Mouse (Mus musculus) MEL (cell line): ENCODE results near the gene Dnah7c. TPM values are rescaled to one million over a fixed set of nuclear protein-coding genes. Genes with fewer than 3 reads are reported as not detected.
A peak's percentile ranks its signal among the peaks of the same experiment; 100 is the strongest.

Experiments used
- DNase-seq: peaks from one replicate; pipeline ENCODE4 v3.0.0; 2011; ENCODE audit warnings: low read depth, low spot score
- H3K27ac ChIP-seq: 2 replicates; pipeline ENCODE4 v1.5.1; 2012; ENCODE audit warnings: low read depth, mild to moderate bottlenecking, control low read depth, low read length, moderate library complexity; ENCODE audit not compliant: control insufficient read depth
- H3K27me3 ChIP-seq, 2 experiments: fragments of 150-350 bp in 1 of 2; sonication (generic) in 1 of 2; 2 replicates each; pipeline ENCODE4 v1.6.1; 2012; ENCODE audit warnings: low read length in 2 of 2, mild to moderate bottlenecking in 2 of 2, improper control_type of control experiment in 1 of 2, moderate library complexity in 1 of 2; ENCODE audit not compliant: insufficient read depth in 2 of 2, control insufficient read depth in 1 of 2
- H3K36me3 ChIP-seq, 2 experiments: 2 replicates each; pipeline ENCODE4 v1.6.1; 2012 to 2014; ENCODE audit warnings: low read length in 2 of 2, improper control_type of control experiment in 1 of 2, inconsistent platforms in 1 of 2, mild to moderate bottlenecking in 1 of 2; ENCODE audit not compliant: insufficient read depth in 2 of 2, control insufficient read depth in 1 of 2
- H3K4me1 ChIP-seq, 2 experiments: fragments of 150-350 bp in 1 of 2; sonication (generic) in 1 of 2; 2 replicates each; pipeline ENCODE4 v1.6.1; 2012; ENCODE audit warnings: low read length in 2 of 2, improper control_type of control experiment in 1 of 2, mild to moderate bottlenecking in 1 of 2; ENCODE audit not compliant: insufficient read depth in 2 of 2, control insufficient read depth in 1 of 2
- H3K4me3 ChIP-seq, 2 experiments: fragments of 150-350 bp in 1 of 2; sonication (generic) in 1 of 2; 2 replicates each; pipeline ENCODE4 v1.5.1; 2012; ENCODE audit warnings: low read depth in 2 of 2, low read length in 2 of 2, mild to moderate bottlenecking in 2 of 2, moderate library complexity in 2 of 2, control low read depth in 1 of 2, improper control_type of control experiment in 1 of 2; ENCODE audit not compliant: control insufficient read depth in 1 of 2, insufficient read depth in 1 of 2
- H3K79me2 ChIP-seq: 2 replicates; pipeline ENCODE4 v1.6.1; 2012; ENCODE audit warnings: mild to moderate bottlenecking, low read length, moderate library complexity; ENCODE audit not compliant: control insufficient read depth, poor library complexity, insufficient read depth
- H3K9ac ChIP-seq: 2 replicates; pipeline ENCODE4 v1.6.1; 2012; ENCODE audit warnings: low read depth, mild to moderate bottlenecking, control low read depth, low read length, moderate library complexity; ENCODE audit not compliant: control insufficient read depth, poor library complexity, severe bottlenecking
- H3K9me3 ChIP-seq: fragments of 150-350 bp; sonication (generic); replicated peaks from 2 replicates; pipeline ENCODE4 v1.6.1; 2012; ENCODE audit warnings: mild to moderate bottlenecking, low read length, improper control_type of control experiment, moderate library complexity; ENCODE audit not compliant: insufficient read depth
- BHLHE40 ChIP-seq: IDR thresholded peaks from 2 replicates; pipeline ENCODE4 v1.6.1; 2012; ENCODE audit warnings: low read depth, mild to moderate bottlenecking, inconsistent platforms, low read length, improper control_type of control experiment, borderline replicate concordance
- E2F4 ChIP-seq: IDR thresholded peaks from 2 replicates; pipeline ENCODE4 v1.6.1; 2011; ENCODE audit warnings: low read depth, low read length, improper control_type of control experiment, borderline replicate concordance
- EP300 ChIP-seq, 2 experiments: IDR thresholded peaks; 2 replicates each; pipeline ENCODE4 v1.6.1; 2011; ENCODE audit warnings: improper control_type of control experiment in 2 of 2, low read length in 2 of 2, low read depth in 1 of 2, mild to moderate bottlenecking in 1 of 2
- ETS1 ChIP-seq: IDR thresholded peaks from 2 replicates; pipeline ENCODE4 v1.6.1; 2012; ENCODE audit warnings: low read depth, mild to moderate bottlenecking, inconsistent platforms, low read length, improper control_type of control experiment, moderate library complexity
- GABPA ChIP-seq: IDR thresholded peaks from 2 replicates; pipeline ENCODE4 v1.6.1; 2012; ENCODE audit warnings: low read depth, mild to moderate bottlenecking, inconsistent platforms, low read length, improper control_type of control experiment, moderate library complexity
- GATA1 ChIP-seq: IDR thresholded peaks from 2 replicates; pipeline ENCODE4 v1.6.1; 2011; ENCODE audit warnings: low read depth, low read length, improper control_type of control experiment
- MAX ChIP-seq: IDR thresholded peaks from 2 replicates; pipeline ENCODE4 v1.6.1; 2011; ENCODE audit warnings: low read length, improper control_type of control experiment
- MEF2A ChIP-seq: IDR thresholded peaks from 2 replicates; pipeline ENCODE4 v1.6.1; 2014; ENCODE audit warnings: low read depth, mild to moderate bottlenecking, inconsistent platforms, low read length, improper control_type of control experiment; ENCODE audit not compliant: poor library complexity, insufficient replicate concordance, severe bottlenecking; ENCODE audit errors: extremely low read depth
- MXI1 ChIP-seq: IDR thresholded peaks from 2 replicates; pipeline ENCODE4 v1.6.1; 2011; ENCODE audit warnings: mild to moderate bottlenecking, low read depth, low read length, improper control_type of control experiment
- POLR2A ChIP-seq, 2 experiments: IDR thresholded peaks; 2 replicates each; pipeline ENCODE4 v1.6.1; 2011 to 2012; ENCODE audit warnings: low read length in 2 of 2, mild to moderate bottlenecking in 2 of 2, control low read depth in 1 of 2, improper control_type of control experiment in 1 of 2, low read depth in 1 of 2, moderate library complexity in 1 of 2; ENCODE audit not compliant: control insufficient read depth in 1 of 2, insufficient read depth in 1 of 2, poor library complexity in 1 of 2
- POLR2AphosphoS5 ChIP-seq: IDR thresholded peaks from 2 replicates; pipeline ENCODE4 v1.6.1; 2012; ENCODE audit warnings: low read depth, borderline replicate concordance, mild to moderate bottlenecking, inconsistent platforms, low read length, moderate library complexity, mixed read lengths
- SIN3A ChIP-seq: IDR thresholded peaks from 2 replicates; pipeline ENCODE4 v1.6.1; 2012; ENCODE audit warnings: low read length, improper control_type of control experiment, inconsistent platforms
- TBP ChIP-seq: IDR thresholded peaks from 2 replicates; pipeline ENCODE4 v1.8.0; 2011; ENCODE audit warnings: low read depth, low read length, improper control_type of control experiment
- USF1 ChIP-seq: IDR thresholded peaks from 2 replicates; pipeline ENCODE4 v1.6.1; 2014; ENCODE audit warnings: low read depth, mild to moderate bottlenecking, inconsistent platforms, low read length, improper control_type of control experiment, moderate library complexity
- USF2 ChIP-seq, 2 experiments: IDR thresholded peaks; 2 replicates each; pipeline ENCODE4 v1.6.1; 2011 to 2012; ENCODE audit warnings: improper control_type of control experiment in 2 of 2, low read length in 2 of 2, borderline replicate concordance in 1 of 2, inconsistent platforms in 1 of 2, low read depth in 1 of 2, mild to moderate bottlenecking in 1 of 2; ENCODE audit not compliant: insufficient read depth in 1 of 2
- ZMIZ1 ChIP-seq: IDR thresholded peaks from 2 replicates; pipeline ENCODE4 v1.6.1; 2012; ENCODE audit warnings: low read depth, mild to moderate bottlenecking, inconsistent platforms, low read length, improper control_type of control experiment, moderate library complexity
- polyA plus RNA-seq, 2 experiments: library from polyadenylated mRNA; stranded (reverse) in 1 of 2; unstranded in 1 of 2; fragments of >175 nt in 1 of 2; fragments of >200 nt in 1 of 2; gene quantifications; 2 replicates each; pipeline versions ENCODE4 v1.2.1 to v1.2.4; 2012; ENCODE audit warnings: low replicate concordance in 2 of 2, low read depth in 1 of 2; ENCODE audit not compliant: insufficient read length in 2 of 2, insufficient read depth in 1 of 2, missing spikeins in 1 of 2
- total RNA-seq: library from RNA; depleted of rRNA; stranded (reverse); fragments of 300-350 nt; gene quantifications from 2 replicates; pipeline ENCODE4 v1.2.3, GENCODE M21; 2012

The Dnah7c gene
- total and polyA plus RNA-seq, 3 experiments, result 0.01 TPM; not detected in 2

- H3K36me3 ChIP-seq, result peaks cover 0 to 11% of the 10 kb centered on the region in 2 experiments; a peak in 3 of 4 replicates
- H3K4me1 ChIP-seq, result peaks cover 0 to 4% of the 10 kb centered on the region in 2 experiments; a peak in 2 of 4 replicates
- no peak for TF ChIP-seq POLR2A (IDR thresholded peaks at IDR 0.05; ENCODE audit: control insufficient read depth in 1 of 2, insufficient read depth in 1 of 2, low read depth in 1 of 2, low read length in 2 of 2, poor library complexity in 1 of 2)
- no peak for TF ChIP-seq BHLHE40
- no peak overlapping the region for H3K27ac ChIP-seq
- no peaks in the 10 kb centered on the region for H3K79me2 ChIP-seq
- no peaks in the 10 kb centered on the region for H3K9me3 ChIP-seq
- H3K9ac ChIP-seq, result no peak overlapping the region
- DNase-seq, result no peak
- H3K27me3 ChIP-seq, result no peaks in the 10 kb centered on the region
- no peak overlapping the region for H3K4me3 ChIP-seq
Observed at GRCm38 (mm10) chr1:46817934-46818333, 392.5 kb downstream of the Dnah7c start.

- Histone ChIP-seq H3K36me3 (peaks cover 0 to 22% of the 10 kb centered on the region in 2 experiments; a peak in 3 of 4 replicates), H3K27ac (peak overlapping the region; percentile 69), H3K9me3 (no peaks in the 10 kb centered on the region), H3K27me3 (no peaks in the 10 kb centered on the region), H3K4me3 (0 out of 4 replicates have a peak overlapping the region, but pooled peaks of 1 of the 2 experiments have one; percentile 21), H3K79me2 (no peaks in the 10 kb centered on the region), H3K9ac (no peak overlapping the region), H3K4me1 (peaks cover 0 to 13% of the 10 kb centered on the region in 2 experiments; a peak in 3 of 4 replicates)
- TF ChIP-seq ETS1, result 0 out of 2 replicates have a peak, but pooled peaks have one; percentile 40
- TF ChIP-seq USF2 (IDR thresholded peaks at IDR 0.05; ENCODE audit: borderline replicate concordance in 1 of 2, insufficient read depth in 1 of 2, low read depth in 1 of 2, low read length in 2 of 2), result 0 out of 4 replicates have a peak, but pooled peaks of 1 of the 2 experiments have one; percentile 46
- no peak for TF ChIP-seq GABPA
- peak; percentile 72 to 77; a peak in 3 of 4 replicates for TF ChIP-seq EP300 (IDR thresholded peaks at IDR 0.05; ENCODE audit: low read depth in 1 of 2, low read length in 2 of 2)
- TF ChIP-seq POLR2AphosphoS5, result no peak
- no peak for TF ChIP-seq E2F4
- TF ChIP-seq SIN3A, result 0 out of 2 replicates have a peak, but pooled peaks have one; percentile 36
- peak; percentile 74 for TF ChIP-seq MAX
- no peak for TF ChIP-seq MEF2A
- peak; percentile 89 for TF ChIP-seq USF1
- no peak for TF ChIP-seq TBP
- no peak for TF ChIP-seq ZMIZ1
- 0 out of 2 replicates have a peak, but pooled peaks have one; percentile 37 for TF ChIP-seq BHLHE40
- TF ChIP-seq MXI1, result peak; percentile 41; the same call in 1 of the 2 replicates
- TF ChIP-seq GATA1, result peak; percentile 87
- DNase-seq, result peak; percentile 61
Observed at GRCm38 (mm10) chr1:46822256-46822972, 397.0 kb downstream of the Dnah7c start.
